Mouse (Mus musculus) MN1 (cell line): ENCODE results near the gene Abl2.
A peak's percentile ranks its signal among the peaks of the same experiment; 100 is the strongest.
"Not testable (repeated sequence)": the region's sequence is repeated elsewhere in the genome, so short reads cannot be mapped to it uniquely, and the experiment has no call there.

Experiments used
- DNase-seq: peaks from one replicate; pipeline ENCODE4 v3.0.0-alpha.2; 2016; ENCODE audit warnings: low spot score

Gene Abl2

DNA sequence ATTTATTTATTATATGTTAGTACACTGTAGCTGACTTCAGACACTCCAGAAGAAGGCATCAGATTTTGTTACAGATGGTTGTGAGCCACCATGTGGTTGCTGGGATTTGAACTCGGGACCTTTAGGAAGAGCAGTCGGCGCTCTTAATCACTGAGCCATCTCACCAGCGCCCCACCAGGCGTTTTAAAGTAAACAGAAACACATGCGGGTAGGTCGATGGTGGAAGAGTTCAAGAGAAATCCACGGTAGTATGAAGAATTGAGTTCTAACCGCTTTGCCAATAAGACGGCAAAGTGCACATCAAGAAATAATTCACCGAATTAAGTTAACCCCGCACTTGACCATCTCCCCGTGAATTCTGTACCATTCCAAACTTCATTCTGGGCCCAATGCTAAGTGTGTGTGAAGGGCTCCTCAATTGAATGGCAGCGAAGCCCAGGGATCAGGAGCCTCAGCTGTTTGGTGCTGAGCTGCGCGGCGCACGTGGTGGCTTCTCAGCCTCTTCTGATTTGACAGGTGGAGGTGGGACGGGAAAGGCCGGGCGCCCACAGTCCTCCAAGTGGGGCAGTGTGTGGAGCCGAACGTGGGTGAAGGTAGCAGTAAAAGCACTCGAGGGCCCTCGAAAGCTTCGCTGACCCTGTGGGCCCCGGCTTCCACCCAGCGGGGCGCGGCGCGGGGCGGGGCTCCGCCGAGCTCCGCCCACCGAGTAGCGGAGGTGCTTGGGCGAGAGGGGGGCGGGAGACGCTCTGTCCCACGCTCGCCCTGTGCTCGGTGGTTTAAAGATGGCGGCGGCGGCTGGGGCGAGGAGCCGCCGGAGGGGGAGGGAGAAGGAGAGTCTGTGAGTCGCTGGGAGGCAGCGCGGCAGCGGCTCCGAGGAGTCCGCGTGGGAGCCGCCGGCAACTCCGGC is at the start of gene Abl2:
Gene Abl2 (plus strand): TSS at position 763 of the 907 bp plus-strand sequence.
- DNase-seq = peak; percentile 93

- DNase-seq = no peak
These were observed 38.3 kb upstream of the Abl2 start for GRCm38 (mm10) chr1:156520136-156520780.

GRCm38 (mm10) chr1:156521796-156522517 is 36.6 kb upstream of the Abl2 start:
- no peak for DNase-seq

DNA sequence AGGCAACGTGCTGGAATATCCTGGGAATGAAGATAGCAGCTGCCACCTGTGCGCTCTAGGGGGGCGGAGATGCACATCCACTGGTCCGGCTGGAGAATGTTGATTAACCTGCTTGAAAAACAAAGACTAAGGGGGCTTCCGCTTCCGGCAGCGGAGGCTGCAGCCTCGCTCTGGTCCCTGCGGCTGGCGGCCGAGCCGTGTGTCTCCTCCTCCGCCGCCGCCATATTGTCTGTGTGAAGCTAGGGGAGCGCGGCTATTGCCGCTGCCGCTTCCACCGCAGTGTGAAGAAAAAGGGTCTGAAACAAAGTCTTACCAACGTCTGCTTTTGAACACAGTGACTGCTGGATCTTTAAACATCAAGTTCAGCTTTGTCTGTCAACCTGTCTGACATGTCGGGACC is 34.7 kb upstream of the Abl2 start, which contains the start of gene Gm10031:
Gene Gm10031 (plus strand): TSS at position 171 of the 400 bp plus-strand sequence.
- DNase-seq = not testable (repeated sequence)

GRCm38 (mm10) chr1:156532476-156533175 is 26.0 kb upstream of the Abl2 start:
- not testable (repeated sequence) for DNase-seq

DNA sequence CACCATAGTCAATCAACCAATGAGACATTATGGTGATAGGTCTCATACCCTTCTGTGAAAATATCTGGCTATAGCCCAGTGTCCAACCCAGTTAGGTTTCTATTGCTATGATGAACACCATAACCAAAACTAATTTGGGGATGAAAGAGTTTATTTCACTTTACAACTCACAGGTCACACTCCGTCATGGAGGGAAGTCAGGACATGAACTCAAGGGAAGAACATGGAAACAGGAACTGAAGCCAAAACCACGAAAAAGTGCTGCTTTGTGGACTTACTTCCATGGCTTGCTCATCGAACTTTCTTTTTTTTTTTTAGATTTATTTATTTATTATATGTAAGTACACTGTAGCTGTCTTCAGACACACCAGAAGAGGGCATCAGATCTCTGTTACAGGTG is 25.1 kb upstream of the Abl2 start:
- no peak for DNase-seq

GRCm38 (mm10) chr1:156533911-156534310 is 24.7 kb upstream of the Abl2 start:
- no peak for DNase-seq

DNA sequence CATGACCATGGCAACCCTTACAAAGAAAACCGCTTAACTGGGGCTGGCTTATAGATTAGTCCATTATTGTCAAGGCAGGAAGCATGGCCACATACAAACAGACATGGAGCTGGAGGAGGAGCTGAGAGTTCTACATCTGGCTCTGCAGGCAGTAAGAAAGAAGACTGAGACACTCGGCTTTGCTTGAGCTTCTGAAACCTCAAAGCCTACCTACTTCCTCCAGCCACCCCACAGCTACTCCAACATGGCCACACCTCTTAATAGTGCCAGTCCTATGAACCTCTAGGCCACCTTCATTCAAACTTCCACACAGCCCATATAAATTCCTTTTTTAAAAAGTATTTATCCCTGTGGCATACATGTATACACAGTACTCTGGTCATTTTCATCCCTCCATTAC is 21.6 kb upstream of the Abl2 start:
- no peak for DNase-seq

- no peak for DNase-seq
These were observed 20.9 kb upstream of the Abl2 start for GRCm38 (mm10) chr1:156537701-156538100.

GRCm38 (mm10) chr1:156538382-156538781 is 20.2 kb upstream of the Abl2 start:
- DNase-seq = no peak

DNA sequence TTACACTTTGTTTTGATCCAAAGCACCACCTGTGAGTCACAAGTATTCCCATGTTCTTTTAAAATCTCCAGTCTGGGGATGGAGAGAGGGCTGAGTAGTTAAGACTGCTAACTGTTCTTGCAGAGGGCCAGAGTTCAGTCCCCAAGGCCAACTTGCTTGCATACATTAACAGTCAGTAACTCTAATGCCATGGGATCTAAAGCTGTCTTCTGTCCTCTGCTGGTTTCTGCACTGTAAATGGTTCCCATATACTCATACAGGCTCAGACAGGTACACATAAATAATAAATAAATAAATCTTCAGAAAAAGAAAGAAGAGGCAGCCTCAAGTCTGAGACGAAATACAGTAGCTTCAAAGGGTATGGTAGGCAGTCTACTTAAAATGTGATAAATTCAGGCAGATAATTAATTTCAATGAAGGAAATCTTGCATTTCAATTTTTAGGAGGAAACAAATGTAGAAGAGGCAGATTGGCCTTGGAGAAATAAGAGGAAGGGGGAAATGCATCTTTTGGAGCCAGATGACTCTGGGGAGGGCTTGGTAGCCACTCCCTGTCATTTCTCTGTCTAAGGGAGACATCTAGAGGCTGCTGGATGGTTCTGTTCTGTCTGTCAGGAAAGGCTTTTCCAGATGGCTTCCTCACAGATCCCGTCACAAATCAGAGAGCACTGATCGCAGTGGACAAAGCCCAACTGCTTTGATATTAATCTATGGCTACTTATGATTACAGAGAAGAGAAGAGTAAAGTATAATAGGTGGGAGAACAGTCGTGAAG is 18.6 kb upstream of the Abl2 start:
- peak; percentile 49 for DNase-seq

DNA sequence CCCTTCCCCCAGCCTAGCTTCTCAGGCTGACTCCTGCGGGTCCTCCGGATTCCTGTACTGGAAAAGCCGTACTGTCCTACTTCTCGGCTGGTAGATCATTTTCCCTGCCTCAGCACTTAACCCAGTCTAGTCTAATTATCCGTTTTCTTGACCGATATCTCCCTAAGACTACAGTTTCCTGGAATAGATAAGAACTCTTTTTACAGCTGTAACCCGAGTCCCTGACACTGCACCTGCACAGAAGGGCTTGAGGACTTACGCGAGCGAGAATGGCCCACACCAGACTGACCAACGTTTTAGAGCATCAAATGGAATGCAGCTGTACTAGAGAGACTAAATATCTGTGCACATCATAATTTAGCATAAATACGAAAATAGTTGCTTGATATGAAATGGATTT is 14.6 kb upstream of the Abl2 start:
- DNase-seq = no peak

DNA sequence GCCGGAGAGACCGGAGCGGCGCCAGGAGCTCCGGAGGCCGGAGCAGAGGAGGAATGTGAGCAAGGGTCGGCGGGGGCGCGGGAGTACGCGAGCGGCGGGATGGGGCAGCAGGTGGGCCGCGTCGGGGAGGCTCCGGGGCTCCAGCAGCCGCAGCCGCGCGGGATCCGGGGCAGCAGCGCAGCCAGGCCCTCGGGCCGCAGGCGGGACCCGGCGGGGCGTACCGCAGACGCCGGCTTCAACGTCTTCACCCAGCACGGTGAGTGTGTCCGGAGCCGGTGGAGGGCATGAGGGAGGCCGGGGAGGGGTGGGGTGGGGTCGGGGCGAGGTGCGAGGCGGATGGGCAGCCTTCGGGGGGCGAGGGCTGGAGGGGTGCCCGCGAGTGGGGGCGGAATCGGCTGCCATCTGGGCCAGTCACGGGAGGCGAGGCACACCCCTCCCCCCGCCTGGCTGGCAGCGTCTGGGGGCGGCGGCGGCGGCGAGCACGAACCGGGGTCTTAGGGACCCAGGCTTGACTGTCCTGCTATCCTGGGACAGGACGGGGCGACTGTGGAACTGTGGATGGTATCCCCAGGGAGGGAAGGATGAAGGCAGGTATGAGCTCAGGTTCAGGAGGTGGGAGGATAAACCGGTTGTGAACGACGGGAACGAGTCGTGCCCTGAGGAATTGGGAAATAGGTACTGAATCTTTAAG is 509 bp downstream of the Abl2 start:
- peak; percentile 53 for DNase-seq

- no peak for DNase-seq
These were observed 1.0 kb downstream of the Abl2 start for GRCm38 (mm10) chr1:156559641-156560020.

DNA sequence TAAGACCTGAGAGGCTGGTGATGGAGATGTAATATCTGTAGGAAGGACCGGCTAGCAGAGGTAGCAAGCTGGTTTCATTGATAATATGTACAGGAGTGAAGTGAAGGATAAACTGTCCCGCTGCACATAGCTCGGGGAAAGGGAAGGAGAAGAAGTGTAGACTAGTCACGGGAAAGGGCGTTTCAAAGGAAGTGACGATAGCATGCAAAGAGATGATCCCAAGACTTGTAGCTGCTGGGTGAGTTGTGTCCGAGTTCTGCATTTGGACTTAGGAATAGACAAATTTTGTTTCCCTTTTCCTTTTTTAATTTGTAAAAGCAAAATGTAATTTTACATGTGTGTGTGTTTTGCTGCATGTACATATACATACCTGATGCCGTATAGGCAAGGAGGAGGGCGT is 1.9 kb downstream of the Abl2 start:
- no peak for DNase-seq

GRCm38 (mm10) chr1:156565328-156565727 is 6.7 kb downstream of the Abl2 start:
- DNase-seq = no peak

DNA sequence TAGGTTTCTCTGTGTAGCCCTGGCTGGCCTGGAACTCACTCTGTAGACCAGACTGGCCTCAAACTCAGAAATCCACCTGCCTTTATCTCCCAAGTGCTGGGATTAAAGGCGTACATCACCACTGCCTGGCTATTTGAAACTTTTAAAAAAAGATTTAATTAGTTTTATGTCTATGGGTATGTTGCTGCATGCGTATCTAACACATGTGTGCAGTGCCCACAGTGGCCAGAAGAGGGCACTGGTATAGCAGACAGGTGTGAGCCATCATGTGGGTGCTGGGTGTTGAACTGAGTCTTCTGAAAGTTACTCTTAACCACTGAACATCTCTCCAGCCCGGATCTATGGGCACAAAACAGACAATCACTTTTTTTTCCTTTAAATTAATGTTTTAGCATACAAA is 7.5 kb downstream of the Abl2 start:
- DNase-seq = no peak

- no peak for DNase-seq
These were observed 11.0 kb downstream of the Abl2 start for GRCm38 (mm10) chr1:156569615-156570014.

- DNase-seq = no peak
These were observed 14.4 kb downstream of the Abl2 start for GRCm38 (mm10) chr1:156572952-156573351.

DNA sequence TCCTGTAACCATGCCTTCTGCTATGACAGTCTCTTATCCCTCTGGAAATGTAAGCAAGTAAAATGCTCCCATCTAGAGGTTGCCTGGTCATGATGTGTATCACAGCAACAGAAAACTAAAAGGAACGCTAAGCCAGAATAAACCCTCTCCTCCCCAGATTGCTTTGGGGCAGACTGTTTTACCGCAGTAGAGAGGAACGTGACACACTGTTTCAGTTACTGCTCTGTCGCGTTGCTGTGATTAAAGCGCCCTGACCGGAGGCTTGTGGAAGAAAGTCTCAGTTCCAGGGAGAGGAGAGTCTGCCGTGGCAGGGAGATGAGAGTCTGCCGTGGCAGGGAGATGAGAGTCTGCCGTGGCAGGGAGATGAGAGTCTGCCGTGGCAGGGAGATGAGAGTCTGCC is 22.6 kb downstream of the Abl2 start:
- DNase-seq = no peak

GRCm38 (mm10) chr1:156584175-156584574 is 25.6 kb downstream of the Abl2 start:
- DNase-seq = no peak
